Mouse (Mus musculus): ENCODE results near the gene Ston1.

Gene Ston1

GRCm38 (mm10) chr17:88625931-88626330 is 28.4 kb downstream of the Ston1 start:
- in situ Hi-C loops (cut with MseI, MboI): no loop called here

- in situ Hi-C loops (cut with MseI, MboI): no loop called here
These were observed 28.9 kb downstream of the Ston1 start for GRCm38 (mm10) chr17:88626347-88626811.

- in situ Hi-C loops (cut with MseI, MboI): no loop called here
These were observed 29.7 kb downstream of the Ston1 start for GRCm38 (mm10) chr17:88627150-88627549.

GRCm38 (mm10) chr17:88628676-88629380 is 31.3 kb downstream of the Ston1 start:
- in situ Hi-C loops (cut with MseI, MboI): no loop called here

GRCm38 (mm10) chr17:88629381-88629759 is 31.9 kb downstream of the Ston1 start:
- in situ Hi-C loops (cut with MseI, MboI): no loop called here

GRCm38 (mm10) chr17:88629931-88630553 is 32.6 kb downstream of the Ston1 start:
- in situ Hi-C loops (cut with MseI, MboI): no loop called here

GRCm38 (mm10) chr17:88630554-88630948 is 33.1 kb downstream of the Ston1 start:
- in situ Hi-C loops (cut with MseI, MboI): no loop called here

GRCm38 (mm10) chr17:88632631-88633030 is 35.1 kb downstream of the Ston1 start:
- in situ Hi-C loops (cut with MseI, MboI): no loop called here

- in situ Hi-C loops (cut with MseI, MboI): no loop called here
These were observed 38.6 kb downstream of the Ston1 start for GRCm38 (mm10) chr17:88636076-88636475.

- in situ Hi-C loops (cut with MseI, MboI): no loop called here
These were observed 39.1 kb downstream of the Ston1 start for GRCm38 (mm10) chr17:88636587-88636986.

- in situ Hi-C loops (cut with MseI, MboI): no loop called here
These were observed 43.5 kb downstream of the Ston1 start for GRCm38 (mm10) chr17:88641012-88641411.

- in situ Hi-C loops (cut with MseI, MboI): no loop called here
These were observed 44.4 kb downstream of the Ston1 start for GRCm38 (mm10) chr17:88641836-88642235.

- in situ Hi-C loops (cut with MseI, MboI): no loop called here
These were observed 47.4 kb downstream of the Ston1 start for GRCm38 (mm10) chr17:88644876-88645275.

- in situ Hi-C loops (cut with MseI, MboI): no loop called here
These were observed 47.8 kb downstream of the Ston1 start for GRCm38 (mm10) chr17:88645299-88645698.

- in situ Hi-C loops (cut with MseI, MboI): no loop called here
These were observed 49.7 kb downstream of the Ston1 start for GRCm38 (mm10) chr17:88647149-88647548.

GRCm38 (mm10) chr17:88652010-88652409 is 54.5 kb downstream of the Ston1 start:
- in situ Hi-C loops (cut with MseI, MboI): no loop called here

- in situ Hi-C loops (cut with MseI, MboI): no loop called here
These were observed 55.4 kb downstream of the Ston1 start for GRCm38 (mm10) chr17:88652702-88653374.

GRCm38 (mm10) chr17:88653375-88653769 is 55.9 kb downstream of the Ston1 start:
- in situ Hi-C loops (cut with MseI, MboI): no loop called here

GRCm38 (mm10) chr17:88658510-88658909 is 61.0 kb downstream of the Ston1 start:
- in situ Hi-C loops (cut with MseI, MboI): no loop called here

- in situ Hi-C loops (cut with MseI, MboI): no loop called here
These were observed 68.6 kb downstream of the Ston1 start for GRCm38 (mm10) chr17:88666076-88666475.

- in situ Hi-C loops (cut with MseI, MboI): no loop called here
These were observed 71.0 kb downstream of the Ston1 start, which contains the start of gene Gtf2a1l for GRCm38 (mm10) chr17:88668452-88668851. Gene Gtf2a1l (plus strand): TSS chr17:88668660.

GRCm38 (mm10) chr17:88669921-88670320 is 72.4 kb downstream of the Ston1 start:
- in situ Hi-C loops (cut with MseI, MboI): no loop called here

GRCm38 (mm10) chr17:88670800-88671199 is 73.3 kb downstream of the Ston1 start:
- in situ Hi-C loops (cut with MseI, MboI): no loop called here

Measured in mouse trophoblast stem cell (cell line).